ENCODE assay signal across 9 mouse cellular contexts in genomic region chr11:23498609-23499008, GRCm38 (mm10). TPM values are rescaled to one million over a fixed set of nuclear protein-coding genes. Genes with fewer than 3 reads are reported as not detected.
DNase-seq lines count a peak whose midpoint lies in the region; ATAC-seq lines count a peak whose summit lies in the region.
"Had no signal": no experiment of that assay in that cellular context is flagged by ENCODE, and none has a peak within 500 bp of the region (broad histone marks: within the 10 kb centered on the region; RNA-seq: fewer than 3 reads in every experiment).

No protein-coding gene starts in this region.

- peaks cover 21% of the 10 kb centered on the region for H3K4me1 ChIP-seq in heart, embryonic 15.5 days (replicated peaks)
- H3K4me1 ChIP-seq in intestine, embryonic 15.5 days (replicated peaks): peaks cover 16% of the 10 kb centered on the region
- H3K4me1 ChIP-seq in midbrain, embryonic 16.5 days (ENCODE audit: control insufficient read depth, insufficient read depth, low read length): peaks cover 25% of the 10 kb centered on the region

- DNase-seq in heart, postnatal 4 days: no peak
- no peak for DNase-seq in cerebellum, postnatal 14 days
- DNase-seq in left cerebral cortex, postnatal 36 days (ENCODE audit: low spot score in 2 of 2): no peak
- no peak for DNase-seq in spleen, postnatal 14 days (ENCODE audit: low spot score in 2 of 2)

- H3K4me2 ChIP-seq in heart, embryonic 15.5 days: peak overlapping the region; percentile 75
- peak overlapping the region; percentile 77 for H3K4me2 ChIP-seq in intestine, embryonic 15.5 days (replicated peaks)
- H3K4me2 ChIP-seq in midbrain, embryonic 16.5 days (ENCODE audit: low read length): peak overlapping the region; percentile 74

- no peak for ATAC-seq in heart, embryonic 15.5 days (replicated peaks; ENCODE audit: insufficient number of reproducible peaks, insufficient read depth, low FRiP score, low read depth)
- peak; percentile 22; the same call in 1 of the 2 replicates for ATAC-seq in common myeloid progenitor, adult 5-6 weeks (replicated peaks; ENCODE audit: low read depth, poor library complexity, severe bottlenecking)
- no peak for ATAC-seq in intestine, embryonic 15.5 days
- no peak for ATAC-seq in midbrain, embryonic 16.5 days

- intact Hi-C loops in left cerebral cortex, postnatal 36 days (cut with DNase I): loop anchor here (5.0 to 10.0 kb wide), 2 partner anchors 69 to 126 kb away; no protein-coding TSS in a partner anchor

- H3K27ac ChIP-seq in heart, embryonic 15.5 days: peak overlapping the region; percentile 59
- H3K27ac ChIP-seq in intestine, embryonic 15.5 days: no peak overlapping the region
- H3K27ac ChIP-seq in midbrain, embryonic 16.5 days (ENCODE audit: low read length): peak overlapping the region; percentile 96

- no peaks in the 10 kb centered on the region for H3K9me3 ChIP-seq in heart, embryonic 15.5 days (replicated peaks)
- no peaks in the 10 kb centered on the region for H3K9me3 ChIP-seq in intestine, embryonic 15.5 days
- no peaks in the 10 kb centered on the region for H3K9me3 ChIP-seq in midbrain, embryonic 16.5 days (replicated peaks; ENCODE audit: control insufficient read depth, low read length, poor library complexity, severe bottlenecking)

- peak overlapping the region; percentile 52; the same call in 1 of the 2 replicates for H3K9ac ChIP-seq in heart, embryonic 15.5 days
- no peak overlapping the region for H3K9ac ChIP-seq in intestine, embryonic 15.5 days
- H3K9ac ChIP-seq in midbrain, embryonic 16.5 days (ENCODE audit: low read depth, low read length): peak overlapping the region; percentile 98

- 45% methylated on average over 5 of the region's 5 CpGs for WGBS in heart, embryonic 15.5 days
- 36% methylated on average over 5 of the region's 5 CpGs for WGBS in intestine, embryonic 15.5 days
- WGBS in midbrain, embryonic 16.5 days: 38% methylated on average over 5 of the region's 5 CpGs

- peak overlapping the region; percentile 95 for H3K4me3 ChIP-seq in heart, embryonic 15.5 days
- H3K4me3 ChIP-seq in intestine, embryonic 15.5 days (replicated peaks): peak overlapping the region; percentile 48
- peak overlapping the region; percentile 87 for H3K4me3 ChIP-seq in midbrain, embryonic 16.5 days (ENCODE audit: low read depth, low read length)

- no peaks in the 10 kb centered on the region for H3K27me3 ChIP-seq in heart, embryonic 15.5 days
- no peaks in the 10 kb centered on the region for H3K27me3 ChIP-seq in intestine, embryonic 15.5 days (replicated peaks)
- H3K27me3 ChIP-seq in midbrain, embryonic 16.5 days (ENCODE audit: control insufficient read depth, insufficient read depth, low read depth, low read length): no peaks in the 10 kb centered on the region

- peaks cover 12% of the 10 kb centered on the region for H3K36me3 ChIP-seq in heart, embryonic 15.5 days
- peaks cover 5% of the 10 kb centered on the region; the same call in 1 of the 2 replicates for H3K36me3 ChIP-seq in intestine, embryonic 15.5 days
- H3K36me3 ChIP-seq in midbrain, embryonic 16.5 days (ENCODE audit: control insufficient read depth, insufficient read depth, low read length): 0 out of 2 replicates have a peak, but pooled peaks cover 4% of the 10 kb centered on the region

RNA-seq across cellular contexts. Expression of gene Ahsa2, which starts 0.8 kb away (rescaled TPM):
- polyA plus RNA-seq in heart, embryonic 15.5 days (2015; fragmentation: Nextera tagmentation; extraction: Ambion mirVana): 56.7 and 62.4 TPM in 2 replicates
- total RNA-seq in heart, postnatal 4 days (2021): 10 to 100 TPM; 39.5 to 39.9 TPM
- 43.8 and 63.2 TPM in 2 replicates for total RNA-seq in common myeloid progenitor, adult 5-6 weeks (2017)
- polyA plus RNA-seq in intestine, embryonic 15.5 days (2015; fragmentation: Nextera tagmentation; extraction: Ambion mirVana): 62.1 and 68.1 TPM in 2 replicates
- 105 and 108 TPM in 2 replicates for polyA plus RNA-seq in midbrain, embryonic 16.5 days (2015; fragmentation: Nextera tagmentation; extraction: Ambion mirVana)
- 10 to 100 TPM; 37.9 to 45.3 TPM for total RNA-seq in left cerebral cortex, postnatal 36 days (2021)

RNA-seq across cellular contexts. Expression of gene 1700093K21Rik, which starts 22.3 kb away (rescaled TPM):
- polyA plus RNA-seq in heart, embryonic 15.5 days (2015; fragmentation: Nextera tagmentation; extraction: Ambion mirVana): not detected in 2 replicates
- total RNA-seq in heart, postnatal 4 days (2021): not detected
- total RNA-seq in common myeloid progenitor, adult 5-6 weeks (2017): not detected in 2 replicates
- polyA plus RNA-seq in intestine, embryonic 15.5 days (2015; fragmentation: Nextera tagmentation; extraction: Ambion mirVana): not detected in 2 replicates
- polyA plus RNA-seq in midbrain, embryonic 16.5 days (2015; fragmentation: Nextera tagmentation; extraction: Ambion mirVana): not detected in 2 replicates
- total RNA-seq in left cerebral cortex, postnatal 36 days (2021): under 1 TPM in 1 of 2 experiments, not detected in 1; 0.68 TPM
- total RNA-seq: neutrophil, adult 5-6 weeks had no signal
